Mouse (Mus musculus) CD4-positive, CD25-positive, alpha-beta regulatory T cell, adult 2 months (primary cell): ENCODE results near the gene Dus3l.

Experiments
- DNase-seq: peaks from one replicate; pipeline ENCODE4 v3.0.0-alpha.2; 2012; ENCODE audit warnings: low read depth, low spot score

Dus3l gene

GRCm38 (mm10) chr17:56754271-56755185 lies 10.0 kb upstream of the Dus3l start:
- DNase-seq = no peak

- peak; percentile 43 for DNase-seq
Measured at GRCm38 (mm10) chr17:56756703-56757399, 7.7 kb upstream of the Dus3l start.

- peak; percentile 60 for DNase-seq
Measured at GRCm38 (mm10) chr17:56757416-56758123, 7.0 kb upstream of the Dus3l start, which contains the start of gene Nrtn. TSS of gene Nrtn (minus strand) at chr17:56757530.

- DNase-seq = peak; percentile 83
Measured at GRCm38 (mm10) chr17:56758132-56758531, 6.4 kb upstream of the Dus3l start.

- DNase-seq = no peak
Measured at GRCm38 (mm10) chr17:56759261-56759660, 5.3 kb upstream of the Dus3l start.

GRCm38 (mm10) chr17:56761077-56761476 lies 3.5 kb upstream of the Dus3l start:
- DNase-seq = no peak

GRCm38 (mm10) chr17:56761991-56762410 lies 2.6 kb upstream of the Dus3l start:
- peak; percentile 97 for DNase-seq

- DNase-seq = peak; percentile 88
Measured at GRCm38 (mm10) chr17:56762769-56763731, 1.5 kb upstream of the Dus3l start.

- no peak for DNase-seq
Measured at GRCm38 (mm10) chr17:56763741-56764250, 761 bp upstream of the Dus3l start.

- no peak for DNase-seq
Measured at GRCm38 (mm10) chr17:56765431-56765830, 874 bp downstream of the Dus3l start.

GRCm38 (mm10) chr17:56766631-56767405 lies 2.3 kb downstream of the Dus3l start:
- DNase-seq = no peak

GRCm38 (mm10) chr17:56767531-56768135 lies 3.1 kb downstream of the Dus3l start:
- no peak for DNase-seq

GRCm38 (mm10) chr17:56768941-56769340 lies 4.4 kb downstream of the Dus3l start:
- DNase-seq = no peak

GRCm38 (mm10) chr17:56769950-56770349 lies 5.4 kb downstream of the Dus3l start, which contains the start of gene Prr22:
TSS of gene Prr22 (plus strand) at chr17:56770250.
- no peak for DNase-seq

GRCm38 (mm10) chr17:56777568-56777967 lies 13.0 kb downstream of the Dus3l start:
- no peak for DNase-seq

GRCm38 (mm10) chr17:56778779-56779362 lies 14.3 kb downstream of the Dus3l start:
- no peak for DNase-seq

GRCm38 (mm10) chr17:56780291-56780978 lies 15.9 kb downstream of the Dus3l start:
- no peak for DNase-seq

- DNase-seq = no peak
Measured at GRCm38 (mm10) chr17:56788886-56789285, 24.3 kb downstream of the Dus3l start.
